Mouse (Mus musculus) NIH3T3 (cell line): Measurements from ENCODE around the gene Haus8.
"Not testable (repeated sequence)": the region's sequence is repeated elsewhere in the genome, so short reads cannot be mapped to it uniquely, and the experiment has no call there.

ENCODE experiments used
- DNase-seq: peaks from one replicate; pipeline ENCODE4 v3.0.0-alpha.2; 2012; ENCODE audit warnings: low read depth

The Haus8 gene

DNA sequence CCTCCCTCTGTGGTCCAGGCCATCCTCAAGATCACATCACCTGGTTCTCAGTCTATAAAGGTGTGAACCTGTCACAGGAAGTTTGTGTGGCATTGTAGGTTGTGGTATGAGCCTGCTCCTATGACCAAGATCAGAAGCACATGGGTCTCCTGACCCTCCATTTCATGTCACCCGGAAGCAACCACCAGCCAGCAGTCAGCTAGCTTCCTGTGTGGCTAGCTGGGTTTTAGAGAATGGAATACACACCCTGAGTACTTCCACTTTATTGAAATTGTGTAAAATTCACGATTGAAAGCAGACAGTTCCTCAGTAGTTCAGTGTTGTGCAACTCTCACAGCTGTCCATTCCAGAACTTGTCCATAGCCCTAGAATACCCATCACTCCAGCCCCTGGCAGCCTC, 13.5 kb upstream of the Haus8 start:
- DNase-seq: peak; percentile 24

DNA sequence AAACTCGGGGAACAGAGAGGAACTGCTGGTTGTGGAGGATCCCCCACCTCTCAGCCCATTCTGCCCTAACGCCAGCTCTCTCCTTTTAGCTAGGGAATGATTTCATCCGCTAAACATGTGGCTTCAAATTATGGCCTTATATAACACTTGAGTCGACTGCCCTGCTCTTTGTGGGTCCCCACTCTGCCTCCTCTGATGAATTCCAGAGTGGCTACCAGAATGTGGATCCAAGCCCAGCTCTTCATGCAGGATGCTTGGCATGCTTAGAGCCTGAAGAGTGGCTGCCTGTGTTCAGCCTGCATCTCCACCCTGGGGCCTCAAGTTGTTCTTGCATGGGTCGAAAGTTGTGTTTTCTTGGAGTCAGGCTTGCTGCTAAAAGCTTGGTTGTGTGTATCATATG, 9.9 kb upstream of the Haus8 start:
- DNase-seq: peak; percentile 82

DNA sequence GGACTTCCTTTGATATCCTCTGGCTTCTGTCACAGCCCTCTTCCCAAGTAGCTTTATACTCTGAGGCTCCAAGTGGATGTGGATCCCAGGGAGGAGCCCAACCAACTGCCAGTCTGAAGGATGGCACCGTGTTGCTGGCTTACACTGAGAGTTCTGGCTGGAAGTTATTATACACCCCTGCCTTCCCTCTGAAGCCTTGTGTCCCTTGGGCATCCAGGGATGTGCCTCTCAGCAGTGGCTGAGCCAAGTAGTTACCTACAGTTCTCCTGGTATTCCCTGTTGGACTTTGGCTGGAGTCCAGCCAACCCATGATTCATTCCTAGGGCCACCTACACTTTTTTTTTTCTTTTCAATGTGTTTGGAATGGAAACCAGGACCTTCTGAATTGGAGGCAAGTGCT, 9.0 kb upstream of the Haus8 start:
- peak; percentile 40 for DNase-seq

DNA sequence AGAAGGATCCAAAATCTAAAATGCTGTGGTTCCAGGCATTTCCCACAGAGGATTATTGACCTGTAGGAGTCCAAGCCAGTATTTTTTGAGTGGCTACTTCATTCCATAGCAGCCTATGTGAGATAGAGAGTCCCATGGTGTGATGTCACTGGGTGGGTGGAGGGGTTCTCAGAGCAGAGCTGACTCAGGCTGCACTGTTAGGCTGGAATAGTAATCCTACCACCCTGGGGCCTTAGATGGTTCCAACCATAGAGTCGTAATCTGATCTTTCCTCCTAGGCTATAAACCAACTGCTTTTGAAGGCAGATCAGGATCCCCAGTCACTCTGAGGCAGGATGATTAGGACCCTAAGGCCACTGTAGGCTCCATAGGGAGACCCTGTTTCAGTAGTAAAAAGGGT, 6.7 kb upstream of the Haus8 start:
- peak; percentile 57 for DNase-seq

- DNase-seq: peak; percentile 80
Observed at GRCm38 (mm10) chr8:71276166-71276565, 3.4 kb upstream of the Haus8 start.

DNA sequence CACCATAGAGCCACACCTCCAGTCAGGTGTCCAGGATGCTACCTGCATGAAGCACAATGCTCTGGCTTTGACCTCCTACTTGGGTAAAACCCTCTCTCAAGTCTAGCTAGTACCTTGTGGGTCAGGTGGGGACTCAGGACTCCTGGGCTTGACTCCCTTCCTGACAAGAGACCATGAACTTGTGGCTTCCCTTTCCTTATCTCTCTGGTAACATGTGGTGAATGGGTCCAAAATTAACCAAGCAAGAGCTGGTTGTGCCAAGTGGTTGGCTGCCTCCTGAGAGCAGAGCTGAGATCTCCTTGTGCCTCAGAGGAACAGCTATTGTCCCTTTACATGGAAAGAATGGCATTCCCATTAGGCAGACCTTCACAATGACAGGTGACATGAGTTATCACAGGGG, 1.7 kb upstream of the Haus8 start:
- DNase-seq: no peak

DNA sequence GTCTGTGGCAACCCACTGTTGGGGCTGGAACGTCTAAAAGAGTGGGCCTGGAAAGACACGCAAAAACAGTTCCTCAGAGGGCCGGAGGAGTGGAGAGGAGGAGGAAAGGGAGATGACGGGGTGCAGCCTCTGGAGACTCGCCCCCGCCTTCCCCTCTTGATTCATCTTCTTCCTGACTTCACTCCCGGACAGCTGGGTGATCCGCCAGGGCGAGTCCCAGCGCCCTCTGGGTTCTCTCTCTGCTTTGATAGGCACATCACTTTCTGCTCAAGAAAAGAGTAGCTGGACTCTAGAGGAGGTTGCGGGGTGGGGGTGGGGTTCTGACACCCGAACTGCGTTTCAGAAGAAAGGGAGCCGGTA, 397 bp upstream of the Haus8 start:
- DNase-seq: peak; percentile 72

DNA sequence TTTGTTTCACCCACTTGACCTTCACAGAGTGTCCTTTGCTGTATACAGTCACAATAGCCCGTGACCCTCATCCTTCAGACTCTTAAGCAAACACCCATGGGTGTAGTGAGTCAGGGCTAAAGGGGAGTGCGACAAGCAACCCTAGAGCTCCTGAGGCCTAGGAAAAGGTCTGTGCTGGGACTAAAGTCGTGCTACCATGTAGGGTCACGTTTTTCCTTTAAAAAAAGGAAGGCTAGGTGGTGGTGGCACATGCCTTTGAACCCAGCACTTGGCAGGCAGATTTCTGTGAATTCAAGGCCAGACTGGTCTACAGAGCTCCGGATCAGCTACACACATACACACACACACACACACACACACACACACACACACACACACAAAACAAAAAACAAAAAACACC, 1.1 kb downstream of the Haus8 start:
- DNase-seq: no peak

GRCm38 (mm10) chr8:71268286-71268685, 4.4 kb downstream of the Haus8 start:
- not testable (repeated sequence) for DNase-seq

DNA sequence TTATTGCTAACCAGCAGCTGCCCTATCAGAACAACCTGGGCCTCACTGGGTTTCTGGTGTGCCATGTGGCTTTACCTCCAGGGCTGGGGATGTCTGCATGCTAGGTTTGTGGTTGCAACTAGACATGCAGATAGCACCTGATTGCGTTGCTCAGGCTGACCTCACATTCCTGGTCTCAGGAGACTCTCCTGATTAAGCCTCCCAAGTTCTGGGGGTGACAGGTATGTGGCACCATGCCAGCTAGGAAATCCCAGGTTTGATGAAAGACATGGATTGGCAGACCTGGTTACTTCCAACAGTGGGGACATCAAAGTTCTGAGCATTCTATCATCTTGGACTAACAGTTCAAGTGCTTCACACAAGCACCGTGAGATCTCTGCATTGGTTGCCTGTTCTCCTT, 5.0 kb downstream of the Haus8 start:
- no peak for DNase-seq

GRCm38 (mm10) chr8:71261234-71261633, 11.5 kb downstream of the Haus8 start:
- DNase-seq: peak; percentile 75

DNA sequence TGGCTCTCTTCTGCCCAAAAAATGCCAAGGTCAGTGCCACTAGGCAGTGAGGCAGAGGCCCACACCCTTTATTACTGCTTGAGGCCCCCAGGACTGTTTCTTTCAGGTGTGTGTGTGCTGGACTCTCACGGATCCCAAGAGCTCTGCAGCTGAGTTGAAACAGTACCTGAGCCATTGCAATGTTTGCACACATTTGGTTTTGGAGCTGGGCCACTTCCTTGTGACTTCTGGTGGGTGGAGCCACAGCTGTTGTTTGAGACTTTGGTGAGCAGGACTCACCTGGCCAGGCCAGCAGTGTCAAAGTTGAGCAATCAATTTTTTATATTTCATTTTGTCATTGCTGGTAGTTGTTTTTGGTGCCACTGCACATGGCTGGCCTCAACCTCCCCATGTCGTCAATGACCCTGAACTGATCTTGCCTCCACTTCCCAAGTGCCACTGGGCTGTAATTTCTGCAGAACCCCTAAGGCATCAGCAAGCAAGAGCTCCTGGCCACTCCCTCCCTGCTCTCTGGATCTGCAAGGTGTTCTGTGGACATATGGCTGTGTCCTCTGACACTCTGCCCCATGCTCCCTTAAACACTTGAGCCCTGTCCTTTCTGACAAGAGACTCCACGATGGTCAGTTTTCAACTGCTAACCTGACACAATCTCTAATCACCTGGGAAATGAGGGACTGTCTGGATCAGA, 16.0 kb downstream of the Haus8 start:
- no peak for DNase-seq

GRCm38 (mm10) chr8:71248203-71248602, 24.5 kb downstream of the Haus8 start:
- DNase-seq: no peak

DNA sequence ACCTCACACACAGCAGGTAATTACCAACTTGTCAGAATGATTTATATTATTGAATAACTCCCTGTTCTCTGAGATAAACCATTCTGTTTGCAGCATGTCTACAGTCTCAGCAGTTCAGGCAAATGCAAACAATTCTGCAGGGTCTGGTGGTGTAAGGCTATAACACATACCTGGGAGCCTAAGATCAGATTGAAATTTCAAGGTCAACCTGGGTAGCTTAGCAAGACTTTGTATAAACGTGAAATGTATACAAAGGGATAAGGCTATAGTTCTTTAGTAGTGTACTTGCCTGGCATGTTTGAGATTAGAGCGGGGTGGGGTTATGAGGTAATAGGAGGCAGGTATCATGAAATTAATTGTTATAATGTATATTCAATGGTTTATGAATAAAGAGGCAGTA, 30.0 kb downstream of the Haus8 start:
- no peak for DNase-seq

DNA sequence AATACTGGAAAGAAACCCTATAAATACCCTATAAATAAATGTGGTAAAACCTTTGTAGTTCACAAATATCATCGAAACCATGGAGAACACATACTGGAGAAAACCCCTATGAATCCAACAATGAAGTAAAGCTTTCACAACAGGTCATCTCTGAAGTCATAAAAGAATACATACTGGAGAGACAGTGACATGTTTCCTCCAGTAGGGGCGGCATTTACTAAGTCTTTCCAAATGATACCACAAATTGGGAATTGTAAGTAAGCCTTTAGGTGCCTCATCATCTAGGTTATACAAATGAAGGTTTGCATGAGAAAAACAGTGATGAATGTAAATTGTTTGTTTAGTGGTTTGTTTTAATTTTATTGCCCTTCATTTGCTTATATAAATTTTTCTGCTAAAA, 48.2 kb downstream of the Haus8 start:
- peak; percentile 48 for DNase-seq

GRCm38 (mm10) chr8:71214266-71214665, 58.5 kb downstream of the Haus8 start:
- not testable (repeated sequence) for DNase-seq

GRCm38 (mm10) chr8:71205541-71205967, 67.2 kb downstream of the Haus8 start:
- DNase-seq: peak; percentile 35
